Mouse (Mus musculus) lung, postnatal 0 days (tissue): ENCODE measurements around the gene Gm20388. TPM values are rescaled to one million over a fixed set of nuclear protein-coding genes. Genes with fewer than 3 reads are reported as not detected.

Experiments used
- ATAC-seq: fragments of 200-750 bp; cut with Nextera tagmentation; 2 replicates; pipeline ENCODE4 v1.8.0; 2017; ENCODE audit warnings: moderate library complexity
- DNase-seq: peaks from one replicate; pipeline ENCODE4 v3.0.0-alpha.2; 2016; ENCODE audit warnings: low spot score
- H3K27ac ChIP-seq: fragments of 300-500 bp; sonication (generic); 2 replicates; pipeline ENCODE4 v1.5.1; 2014; ENCODE audit warnings: antibody characterized with exemption, mild to moderate bottlenecking, low read length, mixed read lengths
- H3K27me3 ChIP-seq: fragments of 300-500 bp; sonication (generic); replicated peaks from 2 replicates; pipeline ENCODE4 v1.6.1; 2014; ENCODE audit warnings: low read length, mixed read lengths; ENCODE audit not compliant: insufficient read depth
- H3K36me3 ChIP-seq: fragments of 300-500 bp; sonication (generic); 2 replicates; pipeline ENCODE4 v1.6.1; 2014; ENCODE audit warnings: low read length, mixed read lengths; ENCODE audit not compliant: insufficient read depth
- H3K4me1 ChIP-seq: fragments of 300-500 bp; sonication (generic); 2 replicates; pipeline ENCODE4 v1.6.1; 2014; ENCODE audit warnings: antibody characterized with exemption, low read depth, low read length, mixed read lengths; ENCODE audit not compliant: insufficient read depth
- H3K4me2 ChIP-seq: fragments of 300-500 bp; sonication (generic); replicated peaks from 2 replicates; pipeline ENCODE4 v1.6.1; 2014; ENCODE audit warnings: low read depth, mild to moderate bottlenecking, low read length, moderate library complexity, mixed read lengths
- H3K4me3 ChIP-seq: fragments of 300-500 bp; sonication (generic); 2 replicates; pipeline ENCODE4 v1.5.1; 2014; ENCODE audit warnings: low read depth, low read length
- H3K9ac ChIP-seq: fragments of 300-500 bp; sonication (generic); replicated peaks from 2 replicates; pipeline ENCODE4 v1.6.1; 2014; ENCODE audit warnings: low read depth, mild to moderate bottlenecking
- H3K9me3 ChIP-seq: fragments of 300-500 bp; sonication (generic); 2 replicates; pipeline ENCODE4 v1.6.1; 2016; ENCODE audit warnings: low read length, mixed read lengths
- CTCF ChIP-seq: IDR thresholded peaks from 2 replicates; pipeline ENCODE4 v1.5.1; 2016; ENCODE audit warnings: antibody characterized with exemption, mild to moderate bottlenecking
- EP300 ChIP-seq: IDR thresholded peaks from 2 replicates; pipeline ENCODE4 v1.6.1; 2016; ENCODE audit warnings: antibody characterized with exemption, mild to moderate bottlenecking, control low read depth
- WGBS: fragments of 180-500 bp; shearing (Covaris S2); extraction: QIAGEN DNeasy Blood & Tissue Kit; methylation state at CpG from one replicate; pipeline ENCODE4 v1.1.7; 2014; 5-methylcytosine and 5-hydroxymethylcytosine counted together
- polyA plus RNA-seq: library from polyadenylated mRNA; unstranded; fragments of >200 nt; fragmentation: Nextera tagmentation; extraction: Ambion mirVana; gene quantifications from 2 replicates; pipeline ENCODE4 v1.2.1, GENCODE M21; 2015

Gene Gm20388
- polyA plus RNA-seq, 1 experiment from 2014 or later = not detected

DNA sequence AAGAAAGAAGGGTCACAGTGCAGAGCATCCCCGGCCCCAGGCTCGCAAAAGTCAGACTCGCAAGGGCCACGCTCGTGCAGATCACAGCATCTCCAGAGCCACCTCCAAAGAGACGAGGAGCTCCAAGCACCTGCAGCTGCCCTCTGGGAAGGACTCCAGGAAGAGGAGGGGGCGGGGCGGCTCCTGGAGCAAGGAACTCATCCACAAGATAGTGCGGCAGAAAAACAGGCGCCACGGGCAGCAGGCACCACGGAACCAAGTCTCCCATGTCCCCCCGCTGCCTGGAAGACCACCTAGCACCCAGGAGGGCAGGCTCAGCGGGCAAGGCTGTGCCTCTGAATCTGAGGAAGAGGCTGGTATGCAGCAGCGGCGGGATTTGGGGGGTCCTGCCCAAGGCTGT lies 2352.2 kb downstream of the Gm20388 start:
- no peak overlapping the region for H3K9ac ChIP-seq
- H3K27ac ChIP-seq = no peak overlapping the region
- TF ChIP-seq EP300 = no peak
- TF ChIP-seq CTCF = no peak
- no peaks in the 10 kb centered on the region for H3K4me1 ChIP-seq
- no peaks in the 10 kb centered on the region for H3K36me3 ChIP-seq
- no peak for ATAC-seq
- H3K4me2 ChIP-seq = no peak overlapping the region
- H3K4me3 ChIP-seq = no peak overlapping the region
- H3K27me3 ChIP-seq = no peaks in the 10 kb centered on the region
- H3K9me3 ChIP-seq = no peaks in the 10 kb centered on the region
- DNase-seq = no peak
- 70% methylated on average over 16 of the region's 16 CpGs for WGBS

DNA sequence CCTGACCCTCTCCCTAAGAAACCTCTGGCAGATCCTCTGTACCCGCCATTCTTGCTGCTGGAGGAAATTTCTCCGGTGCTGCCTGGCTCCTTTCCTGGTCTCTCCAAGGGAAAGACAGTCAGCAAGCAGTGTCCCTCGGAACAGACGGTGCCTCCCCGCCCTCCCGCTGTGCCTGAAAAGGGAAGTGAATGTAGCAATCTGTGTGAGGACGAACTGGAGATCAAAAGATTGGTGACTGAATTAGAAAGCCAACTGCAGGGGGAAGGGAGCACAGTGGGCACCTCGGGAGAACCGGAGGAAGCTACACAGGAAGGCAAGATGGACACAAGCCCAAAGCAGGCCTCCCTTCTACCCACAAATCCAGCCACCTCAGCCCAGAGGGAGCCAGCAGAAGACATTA lies 2353.6 kb downstream of the Gm20388 start:
- no peaks in the 10 kb centered on the region for H3K9me3 ChIP-seq
- DNase-seq (no peak), ATAC-seq (no peak)
- H3K4me1 ChIP-seq = no peaks in the 10 kb centered on the region
- TF ChIP-seq CTCF (no peak), EP300 (no peak)
- no peak overlapping the region for H3K4me2 ChIP-seq
- no peak overlapping the region for H3K27ac ChIP-seq
- no peak overlapping the region for H3K4me3 ChIP-seq
- no peak overlapping the region for H3K9ac ChIP-seq
- no peaks in the 10 kb centered on the region for H3K27me3 ChIP-seq
- 31% methylated on average over 9 of the region's 9 CpGs for WGBS
- H3K36me3 ChIP-seq = no peaks in the 10 kb centered on the region

DNA sequence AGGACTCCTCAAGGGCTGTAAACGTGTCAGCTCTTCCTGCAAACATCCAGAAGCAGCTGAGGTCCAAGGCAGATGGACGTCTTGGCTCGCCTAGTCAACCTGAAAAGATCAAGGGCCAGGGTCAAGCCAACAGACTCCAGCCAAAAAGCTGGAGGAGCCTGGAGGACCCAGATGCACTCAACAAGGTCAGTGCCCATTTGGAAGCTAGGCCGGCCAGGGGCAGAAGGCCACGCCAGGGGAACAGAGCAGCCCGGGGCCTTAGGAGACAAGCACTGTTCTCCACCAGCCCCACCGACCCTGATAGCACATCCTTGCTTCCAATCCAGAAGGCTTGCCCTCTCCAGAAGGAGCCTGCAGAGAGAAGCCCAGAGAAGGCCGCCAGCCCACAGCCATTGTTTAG lies 2354.9 kb downstream of the Gm20388 start:
- no peak for DNase-seq
- no peak for TF ChIP-seq EP300
- TF ChIP-seq CTCF = no peak
- Histone ChIP-seq H3K9ac (no peak overlapping the region), H3K36me3 (no peaks in the 10 kb centered on the region), H3K4me1 (no peaks in the 10 kb centered on the region), H3K27ac (no peak overlapping the region), H3K4me2 (no peak overlapping the region), H3K4me3 (no peak overlapping the region), H3K9me3 (no peaks in the 10 kb centered on the region), H3K27me3 (0 out of 2 replicates have a peak, but pooled peaks cover 2% of the 10 kb centered on the region)
- WGBS = 85% methylated on average over 8 of the region's 8 CpGs
- ATAC-seq = no peak

DNA sequence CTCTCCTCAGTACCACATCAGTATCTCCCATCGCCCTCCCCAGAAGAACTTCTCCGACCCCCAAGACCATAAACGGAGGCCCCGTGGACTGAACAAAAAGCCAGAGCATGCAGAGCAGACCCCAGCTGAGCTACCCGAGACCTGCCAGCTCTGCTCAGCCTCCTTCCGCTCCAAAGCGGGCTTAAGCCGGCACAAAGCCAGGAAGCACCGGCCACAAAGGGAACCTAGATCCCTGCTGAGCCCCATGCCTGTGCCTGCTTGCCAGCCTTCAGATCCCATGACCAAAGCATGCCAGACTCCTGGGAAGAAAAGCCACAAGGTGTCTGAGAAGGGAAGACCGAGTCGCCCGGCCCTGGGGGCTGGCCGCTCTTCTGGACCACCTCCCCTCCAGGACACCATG lies 2356.2 kb downstream of the Gm20388 start:
- H3K27ac ChIP-seq = no peak overlapping the region
- ATAC-seq = no peak
- H3K4me3 ChIP-seq = no peak overlapping the region
- DNase-seq = no peak
- H3K4me2 ChIP-seq = no peak overlapping the region
- H3K9me3 ChIP-seq = no peaks in the 10 kb centered on the region
- H3K27me3 ChIP-seq = 0 out of 2 replicates have a peak, but pooled peaks cover 2% of the 10 kb centered on the region
- TF ChIP-seq EP300 (no peak), CTCF (no peak)
- 66% methylated on average over 13 of the region's 13 CpGs for WGBS
- H3K4me1 ChIP-seq = no peaks in the 10 kb centered on the region
- no peaks in the 10 kb centered on the region for H3K36me3 ChIP-seq
- no peak overlapping the region for H3K9ac ChIP-seq

DNA sequence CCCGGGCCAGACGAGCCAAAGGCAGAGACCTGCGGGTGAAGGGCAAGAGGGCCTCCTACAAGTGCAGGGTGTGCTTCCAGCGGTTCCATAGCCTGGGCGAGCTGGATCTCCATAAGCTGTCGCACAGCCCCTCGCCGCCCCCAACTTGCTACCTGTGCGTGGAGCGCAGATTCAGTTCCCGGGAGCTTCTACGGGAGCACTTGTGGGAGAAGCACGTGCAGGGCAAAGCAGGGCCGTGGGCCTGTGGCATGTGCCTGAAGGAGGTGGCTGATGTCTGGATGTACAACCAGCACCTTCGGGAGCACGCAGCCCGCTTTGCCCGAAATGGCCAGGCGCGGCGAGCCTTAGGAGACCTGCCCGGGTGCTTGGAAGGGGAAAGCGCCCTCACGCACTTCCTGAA lies 2358.2 kb downstream of the Gm20388 start:
- no peak for TF ChIP-seq EP300
- no peak for TF ChIP-seq CTCF
- Histone ChIP-seq H3K36me3 (no peaks in the 10 kb centered on the region), H3K4me1 (no peaks in the 10 kb centered on the region), H3K9me3 (no peaks in the 10 kb centered on the region), H3K27me3 (0 out of 2 replicates have a peak, but pooled peaks cover 2% of the 10 kb centered on the region), H3K4me2 (peak overlapping the region; percentile 67), H3K4me3 (peak overlapping the region; percentile 33; the same call in 1 of the 2 replicates), H3K9ac (no peak overlapping the region), H3K27ac (no peak overlapping the region)
- 53% methylated on average over 24 of the region's 24 CpGs for WGBS
- DNase-seq (no peak), ATAC-seq (no peak)

DNA sequence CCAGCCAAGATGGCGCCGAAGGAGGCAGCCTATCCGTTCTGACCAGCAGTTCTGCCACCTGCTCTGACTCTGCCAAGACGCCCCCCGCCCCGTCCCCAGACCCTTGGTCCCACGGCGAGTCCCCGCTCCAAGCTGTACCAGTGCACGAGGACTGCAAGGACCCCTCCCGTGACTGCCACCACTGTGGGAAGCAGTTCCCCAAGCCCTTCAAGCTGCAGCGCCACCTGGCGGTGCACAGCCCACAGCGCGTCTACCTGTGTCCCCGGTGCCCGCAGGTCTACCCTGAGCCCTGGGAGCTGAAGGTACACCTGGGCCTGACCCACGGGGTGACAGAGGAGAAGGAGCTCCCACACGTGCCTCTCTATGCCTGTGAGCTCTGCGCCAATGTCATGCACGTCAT lies 2358.8 kb downstream of the Gm20388 start:
- DNase-seq (peak; percentile 68), ATAC-seq (peak; percentile 69)
- TF ChIP-seq CTCF = peak; percentile 99
- no peak for TF ChIP-seq EP300
- H3K4me3 ChIP-seq = peak overlapping the region; percentile 33; the same call in 1 of the 2 replicates
- H3K9me3 ChIP-seq = no peaks in the 10 kb centered on the region
- H3K4me1 ChIP-seq = no peaks in the 10 kb centered on the region
- H3K36me3 ChIP-seq = no peaks in the 10 kb centered on the region
- no peak overlapping the region for H3K9ac ChIP-seq
- H3K4me2 ChIP-seq = peak overlapping the region; percentile 67
- H3K27me3 ChIP-seq = 0 out of 2 replicates have a peak, but pooled peaks cover 2% of the 10 kb centered on the region
- no peak overlapping the region for H3K27ac ChIP-seq
- WGBS = 7% methylated on average over 16 of the region's 21 CpGs

DNA sequence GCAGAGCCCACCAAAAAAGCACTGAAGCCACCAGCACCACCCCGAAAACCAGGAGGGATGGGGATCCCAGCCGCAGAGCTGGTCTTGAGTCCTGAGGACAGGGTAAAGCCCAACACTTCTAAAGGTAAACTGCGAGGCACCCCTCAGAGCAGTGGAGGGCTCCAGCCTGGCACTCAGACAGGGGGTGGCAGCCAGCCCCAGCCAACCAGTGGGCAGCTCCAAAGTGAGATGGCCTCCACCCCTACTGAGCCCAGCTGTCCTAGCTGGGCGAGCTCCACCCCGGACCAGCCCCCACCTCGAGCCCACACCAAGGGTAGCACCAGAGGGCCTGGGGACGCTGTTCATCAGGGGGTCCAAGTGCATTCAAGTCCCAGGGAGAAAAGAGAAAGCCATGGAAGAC lies 2359.9 kb downstream of the Gm20388 start:
- H3K4me2 ChIP-seq = no peak overlapping the region
- no peak overlapping the region for H3K27ac ChIP-seq
- H3K4me3 ChIP-seq = no peak overlapping the region
- TF ChIP-seq EP300 (no peak), CTCF (no peak)
- H3K9ac ChIP-seq = no peak overlapping the region
- WGBS = 72% methylated on average over 7 of the region's 7 CpGs
- no peaks in the 10 kb centered on the region for H3K4me1 ChIP-seq
- DNase-seq = no peak
- no peak for ATAC-seq
- no peaks in the 10 kb centered on the region for H3K36me3 ChIP-seq
- H3K9me3 ChIP-seq = no peaks in the 10 kb centered on the region
- H3K27me3 ChIP-seq = 0 out of 2 replicates have a peak, but pooled peaks cover 2% of the 10 kb centered on the region
